Mouse (Mus musculus) kidney, adult 2 months (tissue): ENCODE data around the gene Sp140. TPM values are rescaled to one million over a fixed set of nuclear protein-coding genes. Genes with fewer than 3 reads are reported as not detected.

Source experiments
- DNase-seq: peaks from one replicate; pipeline ENCODE4 v3.0.0; 2021
- H3K27ac ChIP-seq: fragments of 200-500 bp; 2 replicates; pipeline ENCODE4 v1.5.1; 2012; ENCODE audit warnings: low read depth, low read length, control low read depth, inconsistent platforms; ENCODE audit not compliant: insufficient read depth
- H3K27me3 ChIP-seq: fragments of 200-500 bp; replicated peaks from 2 replicates; pipeline ENCODE4 v1.6.1; 2012; ENCODE audit warnings: mild to moderate bottlenecking, moderate library complexity, low read length, inconsistent platforms; ENCODE audit not compliant: control insufficient read depth, insufficient read depth
- H3K36me3 ChIP-seq: fragments of 200-500 bp; 2 replicates; pipeline ENCODE4 v1.6.1; 2012; ENCODE audit warnings: mild to moderate bottlenecking, moderate library complexity, low read length, inconsistent platforms; ENCODE audit not compliant: control insufficient read depth, insufficient read depth
- H3K4me1 ChIP-seq: fragments of 200-500 bp; 2 replicates; pipeline ENCODE4 v1.6.1; 2011; ENCODE audit warnings: low read length; ENCODE audit not compliant: control insufficient read depth, insufficient read depth
- H3K4me3 ChIP-seq: fragments of 200-500 bp; 2 replicates; pipeline ENCODE4 v1.5.1; 2011; ENCODE audit warnings: mild to moderate bottlenecking, low read depth, low read length, control low read depth; ENCODE audit not compliant: insufficient read depth
- CTCF ChIP-seq: fragments of 200-500 bp; conservative IDR thresholded peaks from 2 replicates; pipeline ENCODE4 v1.5.1; 2011; ENCODE audit warnings: low read depth, mild to moderate bottlenecking, control low read depth, low read length, moderate library complexity, mixed read lengths; ENCODE audit not compliant: insufficient read depth, insufficient read length
- POLR2A ChIP-seq: fragments of 200-500 bp; IDR thresholded peaks from one replicate; pipeline ENCODE4 v1.6.1; 2011; ENCODE audit warnings: low read depth, low read length, control low read depth
- WGBS: fragments of 180-500 bp; shearing (Covaris S2); methylation state at CpG from one replicate; pipeline ENCODE4 v1.1.7; 2018; 5-methylcytosine and 5-hydroxymethylcytosine counted together
- polyA plus RNA-seq: library from polyadenylated mRNA; depleted of rRNA; stranded (reverse); fragments of >200 nt; gene quantifications from 2 replicates; pipeline ENCODE4 v1.2.3, GENCODE M21; 2012; rRNA removed

Sp140 gene
- polyA plus RNA-seq, 1 experiment = 2.8 TPM

- 88% methylated on average over 3 of the region's 3 CpGs for WGBS
- no peaks in the 10 kb centered on the region for H3K36me3 ChIP-seq
- no peak overlapping the region for H3K4me3 ChIP-seq
- no peak overlapping the region for H3K27ac ChIP-seq
- no peaks in the 10 kb centered on the region for H3K4me1 ChIP-seq
- DNase-seq = no peak
- no peaks in the 10 kb centered on the region for H3K27me3 ChIP-seq
- TF ChIP-seq CTCF = no peak
- TF ChIP-seq POLR2A = no peak
Observed at GRCm38 (mm10) chr1:85690544-85690943, 90.4 kb downstream of the Sp140 start.

- Histone ChIP-seq H3K36me3 (no peaks in the 10 kb centered on the region), H3K4me1 (no peaks in the 10 kb centered on the region), H3K27me3 (no peaks in the 10 kb centered on the region), H3K27ac (no peak overlapping the region), H3K4me3 (no peak overlapping the region)
- DNase-seq = no peak
- TF ChIP-seq POLR2A = no peak
- TF ChIP-seq CTCF = no peak
- WGBS = 50% methylated on average over 1 of the region's 1 CpGs
Observed at GRCm38 (mm10) chr1:85692281-85692680, 92.1 kb downstream of the Sp140 start.

- no peaks in the 10 kb centered on the region for H3K27me3 ChIP-seq
- no peaks in the 10 kb centered on the region for H3K36me3 ChIP-seq
- H3K27ac ChIP-seq = no peak overlapping the region
- H3K4me3 ChIP-seq = no peak overlapping the region
- WGBS = 84% methylated on average over 3 of the region's 3 CpGs
- no peaks in the 10 kb centered on the region for H3K4me1 ChIP-seq
- no peak for TF ChIP-seq POLR2A
- no peak for DNase-seq
Observed at GRCm38 (mm10) chr1:85693280-85693679, 93.1 kb downstream of the Sp140 start.

Other genes with a start within 250 kb of the Sp140 start
- gene G530012D18Rik, start 24.7 kb upstream of the Sp140 start, polyA plus RNA-seq = not detected in 2 replicates
- 5.3 and 10.6 TPM in 2 replicates for gene Sp110, start 1.6 kb upstream of the Sp140 start, polyA plus RNA-seq
- gene Sp100, start 49.6 kb downstream of the Sp140 start, polyA plus RNA-seq = 11.9 and 21.4 TPM in 2 replicates
- 1.2 and 2.5 TPM in 2 replicates for gene A630001G21Rik, start 178.3 kb downstream of the Sp140 start, polyA plus RNA-seq
- 38.1 and 41.8 TPM in 2 replicates for gene Cab39, start 193.1 kb downstream of the Sp140 start, polyA plus RNA-seq